Mouse (Mus musculus) kidney, embryonic 16.5 days (tissue): ENCODE results near the gene Fcgr1. TPM values are rescaled to one million over a fixed set of nuclear protein-coding genes. Genes with fewer than 3 reads are reported as not detected.
"Not testable (repeated sequence)": the region's sequence is repeated elsewhere in the genome, so short reads cannot be mapped to it uniquely, and the experiment has no call there.

Experiments
- ATAC-seq: fragments of 200-750 bp; cut with Nextera tagmentation; 2 replicates; pipeline ENCODE4 v1.8.0; 2017; ENCODE audit warnings: moderate TSS enrichment; ENCODE audit not compliant: low FRiP score, low TSS enrichment
- H3K27ac ChIP-seq: fragments of 300-500 bp; sonication (generic); 2 replicates; pipeline ENCODE4 v1.5.1; 2014; ENCODE audit warnings: low read length
- H3K27me3 ChIP-seq: fragments of 300-500 bp; sonication (generic); 2 replicates; pipeline ENCODE4 v1.6.1; 2014; ENCODE audit warnings: low read length, control low read depth, mixed read lengths; ENCODE audit not compliant: insufficient read depth
- H3K36me3 ChIP-seq: fragments of 300-500 bp; sonication (generic); 2 replicates; pipeline ENCODE4 v1.6.1; 2014; ENCODE audit warnings: low read length, control low read depth, mixed read lengths; ENCODE audit not compliant: insufficient read depth
- H3K4me1 ChIP-seq: fragments of 300-500 bp; sonication (generic); 2 replicates; pipeline ENCODE4 v1.6.1; 2014; ENCODE audit warnings: low read length, control low read depth, mixed read lengths; ENCODE audit not compliant: insufficient read depth
- H3K4me2 ChIP-seq: fragments of 300-500 bp; sonication (generic); replicated peaks from 2 replicates; pipeline ENCODE4 v1.6.1; 2014; ENCODE audit warnings: low read depth, low read length
- H3K4me3 ChIP-seq: fragments of 300-500 bp; sonication (generic); 2 replicates; pipeline ENCODE4 v1.5.1; 2014; ENCODE audit warnings: mild to moderate bottlenecking, low read length
- H3K9ac ChIP-seq: fragments of 300-500 bp; sonication (generic); replicated peaks from 2 replicates; pipeline ENCODE4 v1.6.1; 2014; ENCODE audit warnings: low read length
- H3K9me3 ChIP-seq: fragments of 300-500 bp; sonication (generic); 2 replicates; pipeline ENCODE4 v1.6.1; 2016; ENCODE audit warnings: low read length, control low read depth
- whole genome bisulfite sequencing: fragments of 180-500 bp; shearing (Covaris S2); extraction: QIAGEN DNeasy Blood & Tissue Kit; methylation state at CpG from one replicate; pipeline ENCODE4 v1.1.7; 2014; 5-methylcytosine and 5-hydroxymethylcytosine counted together
- polyA plus RNA-seq: library from polyadenylated mRNA; unstranded; fragments of >200 nt; fragmentation: Nextera tagmentation; extraction: Ambion mirVana; gene quantifications from 2 replicates; pipeline ENCODE4 v1.2.1, GENCODE M21; 2015

Gene Fcgr1
- polyA plus RNA-seq: 1.9 and 2.7 TPM in 2 replicates

GRCm38 (mm10) chr3:96293787-96294186 lies at the start of gene Fcgr1:
Fcgr1 (minus strand) TSS chr3:96293969.
- Histone ChIP-seq H3K4me2 (no peak within 1 kb of the TSS), H3K9ac (no peak within 1 kb of the TSS), H3K4me3 (no peak within 1 kb of the TSS), H3K9me3 (no peaks in the 10 kb centered on the region), H3K27me3 (peaks cover 4% of the 10 kb centered on the region; the same call in 1 of the 2 replicates), H3K4me1 (no peaks in the 10 kb centered on the region), H3K27ac (no peak within 1 kb of the TSS), H3K36me3 (no peaks in the 10 kb centered on the region)
- ATAC-seq: no peak
- WGBS: 84% methylated on average over 4 of the region's 4 CpGs

- 56% methylated on average over 13 of the region's 13 CpGs for WGBS
- H3K27ac ChIP-seq, H3K36me3 ChIP-seq, H3K9ac ChIP-seq, H3K4me3 ChIP-seq, ATAC-seq, H3K4me2 ChIP-seq, H3K4me1 ChIP-seq, H3K9me3 ChIP-seq: not testable (repeated sequence)
- peaks cover 52% of the 10 kb centered on the region for H3K27me3 ChIP-seq
Measured at GRCm38 (mm10) chr3:96342652-96343051, 48.9 kb upstream of the Fcgr1 start.

- H3K4me1 ChIP-seq, H3K9ac ChIP-seq, H3K4me2 ChIP-seq, H3K27ac ChIP-seq, H3K4me3 ChIP-seq, H3K9me3 ChIP-seq, H3K36me3 ChIP-seq, ATAC-seq: not testable (repeated sequence)
- WGBS: 38% methylated on average over 3 of the region's 3 CpGs
- peaks cover 57% of the 10 kb centered on the region for H3K27me3 ChIP-seq
Measured at GRCm38 (mm10) chr3:96342100-96342499, 48.3 kb upstream of the Fcgr1 start.

- Histone ChIP-seq H3K27me3 (peaks cover 70% of the 10 kb centered on the region), H3K4me2 (peak overlapping the region; percentile 26), H3K4me3 (0 out of 2 replicates have a peak overlapping the region, but pooled peaks have one; percentile 10), H3K9ac (no peak overlapping the region), H3K36me3 (no peaks in the 10 kb centered on the region), H3K4me1 (no peaks in the 10 kb centered on the region), H3K27ac (no peak overlapping the region), H3K9me3 (no peaks in the 10 kb centered on the region)
- no peak for ATAC-seq
- 4% methylated on average over 24 of the region's 24 CpGs for WGBS
Measured at GRCm38 (mm10) chr3:96340611-96341312, 47.0 kb upstream of the Fcgr1 start.

- Histone ChIP-seq H3K9ac (no peak overlapping the region), H3K27me3 (peaks cover 72% of the 10 kb centered on the region), H3K36me3 (no peaks in the 10 kb centered on the region), H3K27ac (no peak overlapping the region), H3K4me2 (no peak overlapping the region), H3K9me3 (no peaks in the 10 kb centered on the region), H3K4me3 (no peak overlapping the region), H3K4me1 (no peaks in the 10 kb centered on the region)
- no peak for ATAC-seq
- 36% methylated on average over 16 of the region's 16 CpGs for WGBS
Measured at GRCm38 (mm10) chr3:96338849-96339480, 45.2 kb upstream of the Fcgr1 start.

- H3K9me3 ChIP-seq: no peaks in the 10 kb centered on the region
- H3K4me1 ChIP-seq: no peaks in the 10 kb centered on the region
- H3K36me3 ChIP-seq: no peaks in the 10 kb centered on the region
- peaks cover 77% of the 10 kb centered on the region for H3K27me3 ChIP-seq
- H3K27ac ChIP-seq: no peak overlapping the region
- WGBS: 90% methylated on average over 8 of the region's 8 CpGs
- no peak overlapping the region for H3K9ac ChIP-seq
- ATAC-seq: no peak
- no peak overlapping the region for H3K4me3 ChIP-seq
- H3K4me2 ChIP-seq: no peak overlapping the region
Measured at GRCm38 (mm10) chr3:96338043-96338442, 44.3 kb upstream of the Fcgr1 start.

GRCm38 (mm10) chr3:96337269-96337668 lies 43.5 kb upstream of the Fcgr1 start:
- H3K9me3 ChIP-seq: no peaks in the 10 kb centered on the region

GRCm38 (mm10) chr3:96336636-96337035 lies 42.9 kb upstream of the Fcgr1 start:
- Histone ChIP-seq H3K9me3 (no peaks in the 10 kb centered on the region), H3K9ac (no peak overlapping the region), H3K27ac (no peak overlapping the region), H3K36me3 (no peaks in the 10 kb centered on the region), H3K27me3 (peaks cover 87% of the 10 kb centered on the region), H3K4me2 (no peak overlapping the region), H3K4me3 (no peak overlapping the region), H3K4me1 (0 out of 2 replicates have a peak, but pooled peaks cover 4% of the 10 kb centered on the region)
- 92% methylated on average over 1 of the region's 1 CpGs for WGBS
- ATAC-seq: no peak

More at GRCm38 (mm10) chr3:96337269-96337668, 43.5 kb upstream of the Fcgr1 start:
- no peak for ATAC-seq
- Histone ChIP-seq H3K4me1 (0 out of 2 replicates have a peak, but pooled peaks cover 1% of the 10 kb centered on the region), H3K9ac (no peak overlapping the region), H3K36me3 (no peaks in the 10 kb centered on the region), H3K4me2 (no peak overlapping the region), H3K4me3 (no peak overlapping the region), H3K27me3 (peaks cover 81% of the 10 kb centered on the region), H3K27ac (no peak overlapping the region)
- WGBS: 91% methylated on average over 6 of the region's 6 CpGs

GRCm38 (mm10) chr3:96335591-96335990 lies 41.8 kb upstream of the Fcgr1 start:
- Histone ChIP-seq H3K9me3 (no peaks in the 10 kb centered on the region), H3K27me3 (peaks cover 87% of the 10 kb centered on the region), H3K9ac (no peak overlapping the region), H3K4me2 (no peak overlapping the region), H3K4me1 (0 out of 2 replicates have a peak, but pooled peaks cover 4% of the 10 kb centered on the region), H3K4me3 (no peak overlapping the region), H3K36me3 (no peaks in the 10 kb centered on the region), H3K27ac (no peak overlapping the region)
- ATAC-seq: no peak
- WGBS: 20% methylated on average over 7 of the region's 7 CpGs

- H3K27me3 ChIP-seq: peaks cover 90% of the 10 kb centered on the region
- H3K4me2 ChIP-seq: no peak overlapping the region
- WGBS: 61% methylated on average over 6 of the region's 6 CpGs
- no peak overlapping the region for H3K27ac ChIP-seq
- no peak overlapping the region for H3K4me3 ChIP-seq
- no peak overlapping the region for H3K9ac ChIP-seq
- 0 out of 2 replicates have a peak, but pooled peaks cover 4% of the 10 kb centered on the region for H3K4me1 ChIP-seq
- ATAC-seq: no peak
- H3K9me3 ChIP-seq: no peaks in the 10 kb centered on the region
- no peaks in the 10 kb centered on the region for H3K36me3 ChIP-seq
Measured at GRCm38 (mm10) chr3:96335163-96335550, 41.4 kb upstream of the Fcgr1 start.
